Mouse (Mus musculus) A20 (cell line): Measurements from ENCODE around the gene Pcare.

ENCODE experiments used
- DNase-seq: peaks from one replicate; pipeline ENCODE4 v3.0.0-alpha.2; 2011; ENCODE audit warnings: low read depth, low spot score

Gene Pcare

DNA sequence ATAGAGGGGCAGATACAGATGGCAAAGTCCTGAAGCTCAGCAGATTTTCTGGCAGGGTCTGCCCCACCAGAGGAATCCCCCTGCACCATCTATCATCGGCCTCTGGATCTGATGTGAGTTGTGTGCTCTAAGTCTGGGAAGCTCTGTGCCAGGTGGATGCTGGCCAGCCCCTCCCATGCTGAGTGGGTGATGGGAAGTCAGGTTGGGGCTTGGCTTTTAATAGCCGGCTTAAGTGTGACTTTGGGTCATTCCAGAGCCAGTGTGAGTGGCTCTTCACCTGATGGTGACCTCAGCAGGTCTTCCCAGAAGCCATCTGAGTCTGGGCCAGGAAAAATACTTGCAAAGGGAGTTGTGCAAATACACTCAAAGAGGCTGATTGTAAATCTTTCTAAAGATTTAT, 22.0 kb downstream of the Pcare start:
- no peak for DNase-seq

DNA sequence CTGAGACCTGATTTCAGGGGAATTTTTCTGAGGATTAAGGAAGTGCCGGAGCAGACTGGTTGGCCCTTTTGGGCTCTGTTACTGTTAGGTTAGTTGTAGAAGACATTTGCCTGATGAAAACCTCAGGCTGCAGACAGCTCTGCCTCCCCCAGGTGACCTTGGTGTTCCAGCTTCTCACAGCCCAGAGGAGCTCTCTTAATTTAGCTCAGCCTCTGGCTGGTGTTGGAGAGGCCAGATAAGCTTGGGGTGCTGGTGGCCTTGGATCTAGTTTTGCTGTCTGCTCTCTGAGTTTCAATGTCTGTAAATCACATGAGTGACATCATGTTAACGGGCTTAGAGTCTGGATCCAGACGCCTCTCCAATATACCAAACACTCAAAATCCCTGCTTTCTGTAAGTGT, 31.7 kb downstream of the Pcare start:
- no peak for DNase-seq

DNA sequence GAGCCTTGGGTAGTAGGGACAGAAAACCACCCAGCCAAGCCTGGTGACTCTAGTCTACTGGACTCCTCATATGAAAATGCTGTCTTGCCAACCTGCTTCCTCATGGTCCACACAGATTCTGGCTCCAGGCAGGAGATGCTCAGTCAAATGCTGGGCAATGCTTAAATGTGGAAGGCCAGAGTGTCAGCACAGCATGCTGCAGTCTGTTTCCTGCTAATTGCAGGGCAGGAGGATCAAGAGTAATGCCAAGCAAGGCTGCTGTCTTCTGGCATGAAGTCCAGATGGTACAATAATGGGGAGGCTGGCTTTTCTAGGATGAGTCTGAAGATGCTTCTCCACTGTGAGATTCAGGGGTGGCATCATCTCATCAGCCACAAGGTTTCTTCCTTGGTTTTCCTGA, 32.3 kb downstream of the Pcare start:
- no peak for DNase-seq

DNA sequence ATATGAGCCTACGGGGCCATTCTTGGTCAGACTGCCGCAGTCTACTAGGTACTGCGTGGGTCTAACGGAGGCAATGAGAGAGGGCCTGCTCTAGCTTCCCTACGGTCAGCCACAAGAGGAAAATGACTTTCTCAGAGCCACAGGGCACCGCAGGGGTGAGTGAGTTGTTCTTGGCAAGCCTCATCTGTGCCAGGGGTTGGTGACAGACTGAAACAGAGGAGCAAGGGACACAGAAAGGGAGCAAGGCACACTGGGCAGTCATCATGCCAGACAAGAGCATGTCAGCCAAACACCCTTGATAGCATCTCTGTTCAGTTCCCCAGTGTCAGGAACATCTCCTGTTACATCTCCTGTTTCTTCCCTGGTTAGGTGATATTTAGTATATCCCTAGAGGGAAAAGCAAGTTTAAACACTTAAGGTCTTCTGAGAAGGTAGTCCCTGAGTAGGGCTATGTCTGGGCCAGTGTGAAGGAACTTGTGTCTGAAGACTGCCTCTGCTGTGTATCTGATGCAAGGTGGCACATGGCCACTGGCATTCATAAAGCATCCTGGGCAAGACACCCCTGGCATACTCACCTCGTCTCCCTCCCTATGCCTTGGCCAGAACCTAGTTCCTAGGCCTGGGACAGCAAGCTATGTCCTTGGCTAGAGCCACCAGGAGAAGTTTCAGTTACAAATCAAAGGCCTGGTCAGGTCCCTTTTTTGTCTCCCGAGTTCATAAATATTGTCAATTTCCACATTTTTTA, 34.6 kb downstream of the Pcare start:
- DNase-seq: no peak

DNA sequence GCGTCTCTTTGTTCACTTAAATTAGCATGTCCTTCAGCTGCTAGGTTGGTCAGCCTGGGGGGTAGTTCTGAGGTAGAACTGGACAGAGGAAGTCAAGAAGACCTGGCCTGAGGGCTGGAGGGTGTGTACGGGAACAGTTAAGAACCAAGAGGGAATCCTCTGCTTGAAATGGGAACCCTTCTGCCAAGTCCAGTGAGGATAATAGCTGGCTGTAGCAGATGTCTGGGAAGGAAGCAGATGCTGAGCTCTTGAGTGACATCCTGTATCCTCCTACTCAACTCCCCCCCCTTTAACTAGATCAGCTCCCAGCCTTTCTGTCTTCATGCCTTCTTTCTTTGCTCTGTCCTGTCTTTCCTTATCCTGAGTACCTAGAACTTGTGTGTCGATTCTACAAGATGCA, 37.7 kb downstream of the Pcare start:
- no peak for DNase-seq

DNA sequence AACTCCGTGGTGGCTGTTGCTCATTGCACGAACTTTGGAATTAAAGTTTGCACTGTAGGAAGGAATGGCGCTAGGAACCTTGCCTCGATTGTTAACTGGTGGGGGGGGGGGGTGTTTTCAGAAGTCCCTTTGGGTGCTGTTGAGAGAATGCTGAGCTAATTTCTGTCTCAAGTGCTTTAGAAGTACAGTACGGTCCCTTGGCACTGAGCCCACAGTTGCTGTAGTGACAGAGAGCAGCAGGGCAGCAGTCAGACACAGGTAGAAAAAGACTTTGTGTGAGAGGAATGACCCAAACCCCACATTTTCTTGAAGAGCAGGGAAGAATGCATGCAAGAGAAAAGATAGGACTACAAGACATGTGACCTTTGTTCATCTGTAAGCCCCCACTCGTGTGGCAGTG, 40.4 kb downstream of the Pcare start:
- DNase-seq: no peak

DNA sequence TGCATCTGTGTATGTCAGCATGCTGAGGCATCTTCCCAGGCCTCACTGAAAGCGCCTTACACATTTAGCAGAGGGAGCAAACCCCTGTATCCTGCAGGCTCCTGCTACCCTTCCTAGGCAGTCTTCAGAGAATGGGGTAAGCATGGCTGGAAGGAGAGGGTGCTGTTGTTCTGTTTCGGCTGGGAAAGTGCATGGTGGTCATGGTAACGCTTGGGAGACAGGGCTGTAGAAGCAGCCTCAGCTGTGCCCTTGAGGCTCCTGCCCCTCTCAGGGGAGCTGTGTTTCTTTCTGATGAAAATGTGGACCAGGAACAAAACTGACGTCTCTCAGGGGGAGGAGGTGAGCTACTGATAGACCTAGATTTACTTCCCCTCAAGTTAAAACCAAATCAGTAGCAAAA, 45.0 kb downstream of the Pcare start:
- DNase-seq: no peak

DNA sequence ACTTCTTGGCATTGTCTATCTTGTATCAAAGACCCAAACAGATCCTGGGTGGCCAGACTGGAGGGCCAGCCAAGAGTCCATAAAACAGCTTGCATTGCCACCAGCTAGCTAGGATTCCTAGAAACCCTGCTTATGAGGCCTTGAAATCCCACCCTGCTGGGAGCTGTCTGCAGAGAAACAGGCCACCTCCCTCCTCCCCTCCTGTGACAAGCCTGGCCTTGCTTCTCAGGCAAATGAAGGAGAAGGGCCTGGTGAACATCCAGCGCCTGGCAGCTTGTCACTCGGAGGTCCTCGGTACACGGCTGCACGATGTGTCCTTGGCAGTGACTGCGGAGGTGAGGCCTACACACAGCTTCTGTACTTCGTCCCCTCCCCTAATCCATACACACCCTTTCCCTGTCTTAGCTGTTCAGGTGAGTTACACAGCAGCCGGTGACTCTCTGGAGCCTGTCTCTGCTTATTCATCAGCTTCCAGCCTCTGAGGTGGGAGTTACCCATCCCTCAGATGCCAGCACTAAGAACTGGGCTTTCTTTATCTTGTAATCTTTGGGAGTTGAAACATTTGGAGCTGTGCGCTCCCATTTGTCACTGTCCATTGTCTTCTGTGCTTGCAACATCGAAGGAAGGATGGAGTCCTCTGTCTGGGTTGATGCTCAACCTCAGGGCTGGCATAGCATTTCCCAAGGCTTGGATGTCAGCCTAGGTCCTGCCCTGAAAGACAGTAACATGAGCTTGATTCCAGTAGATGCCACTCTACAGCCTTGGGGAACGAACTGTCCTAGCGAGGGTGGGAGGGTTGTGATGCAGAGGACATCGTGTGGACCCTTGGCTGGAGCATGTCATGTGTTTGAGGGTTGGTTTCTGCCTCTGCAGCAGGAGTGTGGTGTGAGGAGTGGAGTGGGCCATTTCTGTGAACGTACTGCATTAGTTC, 46.9 kb downstream of the Pcare start:
- DNase-seq: no peak

DNA sequence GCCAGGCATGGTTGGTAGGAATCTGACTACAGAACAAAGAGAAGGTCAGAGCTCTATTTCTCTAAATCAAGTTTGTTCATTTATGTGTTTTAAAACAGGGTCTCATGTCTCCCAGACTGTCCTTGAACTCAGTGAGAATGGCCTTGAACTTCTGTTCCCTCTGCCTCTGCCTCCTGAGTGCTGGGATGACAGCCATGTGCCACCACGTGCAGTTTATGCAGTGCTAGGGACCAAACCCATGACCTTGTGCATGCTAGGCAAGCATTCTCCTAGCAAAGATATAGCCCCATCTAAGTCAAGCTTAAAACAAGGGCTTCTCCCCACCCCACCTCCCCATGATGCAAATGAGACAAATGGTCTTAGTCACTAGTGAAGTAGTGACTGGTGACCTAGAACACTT, 47.6 kb downstream of the Pcare start:
- DNase-seq: no peak

DNA sequence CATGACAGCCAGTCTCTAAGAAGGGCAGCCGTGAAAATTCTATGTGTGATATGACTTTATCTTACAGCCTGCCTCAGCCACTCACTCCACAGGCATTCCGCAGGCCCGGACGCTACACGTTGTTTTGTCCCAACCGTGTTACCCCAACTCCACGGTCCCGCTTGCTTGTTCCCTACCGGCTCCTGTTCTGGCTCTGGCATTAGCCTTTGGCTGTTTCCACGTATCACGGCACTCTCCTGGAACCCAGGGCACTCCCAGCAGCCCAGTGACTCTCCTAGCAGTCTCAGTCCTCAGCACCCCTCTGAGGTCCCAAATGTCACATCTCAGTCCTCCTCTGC, 54.1 kb downstream of the Pcare start:
- DNase-seq: no peak

DNA sequence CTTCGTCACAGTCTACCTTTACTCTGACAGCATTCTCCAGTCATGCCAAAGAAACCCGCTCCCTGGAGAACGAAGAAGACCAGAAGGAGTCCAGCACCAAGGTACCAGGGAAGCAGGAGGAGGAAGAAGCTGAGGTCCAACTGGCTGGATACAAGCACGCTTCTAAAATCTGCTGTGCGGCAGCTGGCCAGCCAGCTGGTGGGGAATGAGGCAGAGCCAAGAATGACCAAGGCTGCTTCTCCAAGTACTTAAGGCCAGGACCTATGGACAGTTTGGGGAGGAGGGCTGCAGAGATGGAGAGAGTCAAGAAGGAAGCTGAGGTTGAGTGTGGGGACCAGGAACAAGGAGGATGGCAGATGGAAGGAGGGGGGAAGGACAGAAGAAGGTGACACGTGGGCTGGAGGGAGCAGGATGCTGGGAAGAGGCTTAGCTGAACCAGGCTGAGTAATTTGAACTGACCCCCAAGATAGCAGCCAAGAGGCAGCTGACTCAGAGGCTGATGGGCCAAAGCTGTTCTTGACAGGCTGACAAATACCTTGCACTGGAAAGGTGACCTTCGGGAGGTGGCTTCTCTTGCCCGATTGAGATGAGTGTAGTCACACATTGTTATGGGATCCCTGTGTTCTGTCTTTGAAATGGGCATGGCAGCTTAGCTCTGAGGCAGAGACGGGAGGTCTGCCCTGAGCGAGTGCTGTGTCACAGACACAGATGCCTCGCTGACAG, 54.6 kb downstream of the Pcare start:
- no peak for DNase-seq

DNA sequence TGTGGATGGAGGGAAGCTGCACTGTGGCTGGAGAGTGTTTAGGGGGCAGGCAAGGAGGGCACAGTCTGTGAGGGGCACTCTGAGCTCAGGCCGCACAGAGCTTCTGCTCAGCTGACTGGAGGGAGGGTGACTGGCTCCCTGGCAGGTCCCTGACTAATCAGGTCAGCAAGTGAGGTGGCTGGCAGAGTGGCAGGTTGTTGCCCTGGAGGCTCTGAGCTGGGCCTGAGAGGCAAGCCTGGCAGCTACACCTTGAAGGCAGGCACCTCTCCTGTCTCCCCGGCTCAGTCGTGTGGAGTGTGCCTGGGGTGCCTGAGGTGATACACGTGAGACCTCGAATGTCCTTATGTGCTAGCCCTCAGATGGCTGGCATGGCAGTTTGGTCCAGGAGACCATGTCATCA, 56.3 kb downstream of the Pcare start:
- DNase-seq: no peak

DNA sequence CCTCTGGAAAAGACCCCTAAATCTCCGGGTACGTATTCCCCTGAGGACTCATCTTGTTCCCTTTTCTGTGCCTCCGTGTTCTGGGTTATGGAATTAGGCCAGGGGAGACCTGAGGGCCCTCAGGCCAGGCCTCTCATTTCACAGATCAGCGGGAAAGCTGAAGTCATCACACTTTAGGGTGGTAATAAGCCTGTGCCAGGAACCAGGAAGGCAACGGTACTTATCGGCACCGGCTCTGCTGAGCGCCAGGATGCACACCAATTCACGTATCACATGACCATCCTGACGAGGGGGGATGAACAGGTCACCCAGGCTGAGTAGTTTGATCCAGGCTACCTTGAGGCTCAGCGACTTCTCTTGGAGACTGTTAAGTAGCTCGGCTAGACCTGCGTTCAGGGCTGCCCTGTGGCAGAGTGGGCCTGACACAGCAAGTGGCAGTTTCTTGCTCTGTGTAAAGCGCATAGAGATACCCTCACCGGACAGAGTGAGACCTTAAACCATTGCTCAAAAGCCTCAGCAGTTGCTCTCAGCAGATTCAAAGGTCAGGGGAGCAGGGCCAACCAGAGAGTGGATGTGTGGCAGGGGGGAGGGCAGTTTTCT, 56.9 kb downstream of the Pcare start:
- DNase-seq: no peak

DNA sequence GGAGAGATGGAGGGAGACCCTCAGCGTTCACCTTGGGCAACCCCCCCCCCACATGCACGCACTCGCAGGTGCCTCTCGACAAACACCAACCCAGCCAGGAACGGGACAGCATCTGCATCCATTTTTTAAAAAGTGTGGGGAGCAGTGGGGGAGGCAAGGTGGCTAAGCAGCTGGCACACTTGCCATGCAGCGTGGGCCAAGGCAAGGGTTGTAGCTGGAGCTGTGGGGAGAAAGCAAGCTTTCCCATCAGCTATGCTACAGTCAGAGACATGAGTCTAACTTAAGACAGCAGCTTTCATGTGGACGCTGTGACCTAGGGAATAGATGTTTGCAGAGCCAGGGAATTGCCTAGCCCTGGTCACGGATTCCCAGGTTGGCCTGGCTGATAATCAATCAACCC, 57.5 kb downstream of the Pcare start:
- no peak for DNase-seq

DNA sequence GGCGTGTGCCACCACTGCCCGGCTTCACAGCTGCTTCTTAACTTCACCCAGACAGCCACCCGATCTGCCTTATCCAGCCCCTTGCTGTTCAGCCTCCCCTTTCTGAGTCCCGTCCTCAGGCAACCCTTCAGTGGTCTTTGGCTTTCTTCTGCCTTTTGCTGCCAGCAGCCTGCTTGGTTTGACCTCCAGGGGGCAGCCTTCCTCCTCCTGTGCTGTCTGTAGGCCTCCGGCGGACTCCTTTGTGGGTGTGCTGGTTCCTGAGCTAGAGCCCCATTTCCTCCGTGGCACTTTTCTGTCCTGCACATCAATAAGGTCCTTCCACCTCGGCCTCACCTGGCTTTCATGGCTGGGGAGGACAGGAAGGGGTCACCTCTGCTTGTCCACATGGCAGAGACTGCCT, 58.9 kb downstream of the Pcare start:
- DNase-seq: peak; percentile 67
